Mouse (Mus musculus) neural tube, embryonic 13.5 days (tissue): ENCODE results near the gene Treml1. TPM values are rescaled to one million over a fixed set of nuclear protein-coding genes. Genes with fewer than 3 reads are reported as not detected.

ENCODE experiments used
- ATAC-seq: fragments of 200-750 bp; cut with Nextera tagmentation; 2 replicates; pipeline ENCODE4 v1.8.0; 2017; ENCODE audit warnings: low read depth, mild to moderate bottlenecking, moderate TSS enrichment, moderate library complexity
- H3K27ac ChIP-seq: fragments of 300-500 bp; sonication (generic); replicated peaks from 2 replicates; pipeline ENCODE4 v1.5.1; 2015; ENCODE audit warnings: moderate library complexity, mild to moderate bottlenecking, inconsistent platforms
- H3K27me3 ChIP-seq: fragments of 300-500 bp; sonication (generic); 2 replicates; pipeline ENCODE4 v1.6.1; 2015; ENCODE audit warnings: mild to moderate bottlenecking, inconsistent platforms
- H3K36me3 ChIP-seq: fragments of 300-500 bp; sonication (generic); 2 replicates; pipeline ENCODE4 v1.6.1; 2015; ENCODE audit warnings: mild to moderate bottlenecking, inconsistent platforms
- H3K4me1 ChIP-seq: fragments of 300-500 bp; sonication (generic); replicated peaks from 2 replicates; pipeline ENCODE4 v1.6.1; 2015; ENCODE audit warnings: inconsistent platforms
- H3K4me2 ChIP-seq: fragments of 300-500 bp; sonication (generic); 2 replicates; pipeline ENCODE4 v1.6.1; 2015; ENCODE audit warnings: inconsistent platforms, mild to moderate bottlenecking, moderate library complexity
- H3K4me3 ChIP-seq: fragments of 300-500 bp; sonication (generic); 2 replicates; pipeline ENCODE4 v1.5.1; 2015; ENCODE audit warnings: mild to moderate bottlenecking, inconsistent platforms
- H3K9ac ChIP-seq: fragments of 300-500 bp; sonication (generic); 2 replicates; pipeline ENCODE4 v1.6.1; 2015; ENCODE audit warnings: moderate library complexity, mild to moderate bottlenecking, inconsistent platforms
- H3K9me3 ChIP-seq: fragments of 300-500 bp; sonication (generic); 2 replicates; pipeline ENCODE4 v1.6.1; 2016; ENCODE audit warnings: inconsistent platforms
- WGBS: fragments of 180-500 bp; shearing (Covaris S2); methylation state at CpG from one replicate; pipeline ENCODE4 v1.1.7; 2015; 5-methylcytosine and 5-hydroxymethylcytosine counted together
- polyA plus RNA-seq: library from polyadenylated mRNA; unstranded; fragments of >200 nt; fragmentation: Nextera tagmentation; extraction: Ambion mirVana; gene quantifications from 2 replicates; pipeline ENCODE4 v1.2.1, GENCODE M21; 2015

Treml1 gene
- polyA plus RNA-seq, 1 experiment from 2014 or later = 0.99 TPM

DNA sequence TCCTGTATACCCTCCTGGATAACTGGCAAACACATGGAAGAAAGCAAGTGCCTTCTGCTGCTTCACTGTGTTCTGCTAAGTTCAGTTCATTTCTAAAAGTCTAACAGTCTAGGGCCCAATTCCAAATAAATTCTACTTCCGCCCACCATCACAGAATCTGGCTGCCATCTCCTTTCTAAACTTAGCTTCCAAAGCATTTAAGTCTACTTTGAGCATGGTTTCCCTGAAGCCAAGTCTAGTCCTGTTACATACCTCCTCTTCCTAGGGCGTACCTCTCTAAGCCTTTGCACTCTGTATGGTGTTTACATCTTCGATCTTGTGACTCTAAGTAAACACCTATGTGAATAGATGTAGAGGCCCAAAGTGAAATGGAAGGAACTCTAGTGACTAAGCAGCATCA lies 32.9 kb downstream of the Treml1 start:
- no peak overlapping the region for H3K4me3 ChIP-seq
- H3K4me1 ChIP-seq = no peaks in the 10 kb centered on the region
- H3K36me3 ChIP-seq = peaks cover 88% of the 10 kb centered on the region
- H3K9ac ChIP-seq = no peak overlapping the region
- H3K9me3 ChIP-seq = no peaks in the 10 kb centered on the region
- no peak overlapping the region for H3K4me2 ChIP-seq
- no peak for ATAC-seq
- 96% methylated on average over 3 of the region's 3 CpGs for WGBS
- H3K27ac ChIP-seq = no peak overlapping the region
- H3K27me3 ChIP-seq = no peaks in the 10 kb centered on the region

DNA sequence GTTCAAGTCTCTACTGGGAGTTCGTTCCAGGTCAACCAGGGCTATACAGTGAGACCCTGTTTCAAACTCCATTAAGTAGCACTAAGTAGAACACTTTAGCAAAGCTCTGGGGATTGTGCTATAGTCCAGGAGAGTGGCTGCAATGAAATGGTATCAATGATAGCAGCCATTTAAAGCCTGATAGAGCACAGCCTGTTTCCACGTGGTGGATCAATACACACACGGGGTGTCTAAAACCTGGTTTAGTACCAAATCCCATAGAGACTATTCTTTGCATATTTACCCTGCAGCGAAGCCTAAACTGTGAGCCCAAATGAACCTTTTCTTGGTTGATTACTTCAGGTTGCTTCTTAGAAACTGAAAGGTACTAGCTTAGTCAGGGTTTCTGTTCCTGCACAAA lies 42.0 kb downstream of the Treml1 start:
- no peak overlapping the region for H3K4me3 ChIP-seq
- no peak overlapping the region for H3K4me2 ChIP-seq
- no peak for ATAC-seq
- peaks cover 7% of the 10 kb centered on the region; the same call in 1 of the 2 replicates for H3K4me1 ChIP-seq
- no peaks in the 10 kb centered on the region for H3K9me3 ChIP-seq
- no peaks in the 10 kb centered on the region for H3K27me3 ChIP-seq
- 76% methylated on average over 4 of the region's 4 CpGs for WGBS
- no peak overlapping the region for H3K27ac ChIP-seq
- peaks cover 27% of the 10 kb centered on the region for H3K36me3 ChIP-seq
- H3K9ac ChIP-seq = no peak overlapping the region

DNA sequence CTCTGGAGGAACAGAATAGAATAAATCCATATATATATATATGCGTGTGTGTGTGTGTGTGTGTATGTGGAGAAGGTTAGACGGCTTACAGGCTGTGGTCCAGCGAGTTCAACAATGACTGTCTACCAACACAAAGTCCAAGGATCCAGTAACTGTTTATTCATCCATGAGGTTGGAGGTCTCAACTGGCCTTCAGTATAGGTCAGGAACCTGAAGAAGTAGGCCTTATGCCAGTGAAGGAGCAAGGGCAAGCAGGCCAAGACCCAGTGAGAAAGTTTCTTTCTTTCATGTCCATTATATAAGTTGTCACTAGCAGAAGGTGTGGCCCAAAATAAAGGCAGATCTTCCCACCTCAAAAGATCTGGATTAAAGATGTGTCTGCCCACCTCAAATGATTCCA lies 43.0 kb downstream of the Treml1 start:
- Histone ChIP-seq H3K9ac (no peak overlapping the region), H3K9me3 (no peaks in the 10 kb centered on the region), H3K4me3 (no peak overlapping the region), H3K36me3 (peaks cover 23% of the 10 kb centered on the region), H3K4me2 (no peak overlapping the region), H3K4me1 (peaks cover 16% of the 10 kb centered on the region), H3K27me3 (no peaks in the 10 kb centered on the region), H3K27ac (no peak overlapping the region)
- ATAC-seq = no peak
- WGBS = 92% methylated on average over 3 of the region's 3 CpGs

DNA sequence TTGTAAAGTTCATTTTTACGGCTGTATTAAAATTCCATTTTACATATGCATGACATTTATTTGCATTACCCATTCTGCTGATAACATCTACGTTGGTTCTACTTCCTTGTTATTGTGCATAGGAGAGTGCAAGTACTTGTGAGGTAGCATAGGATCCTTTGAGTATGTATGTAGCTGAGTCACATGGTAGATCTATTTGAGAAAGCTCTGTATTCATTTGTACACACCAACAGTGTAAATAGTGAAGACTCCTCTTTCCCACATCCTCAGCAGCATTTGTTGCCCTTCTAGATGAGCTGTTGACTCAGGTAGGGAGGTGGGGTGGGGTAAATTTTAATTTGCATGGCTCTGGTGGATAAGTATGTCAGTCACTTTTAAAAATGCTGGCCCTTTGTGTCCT lies 44.1 kb downstream of the Treml1 start:
- ATAC-seq = no peak
- no peak overlapping the region for H3K27ac ChIP-seq
- H3K27me3 ChIP-seq = no peaks in the 10 kb centered on the region
- H3K4me1 ChIP-seq = peaks cover 23% of the 10 kb centered on the region
- H3K9me3 ChIP-seq = no peaks in the 10 kb centered on the region
- H3K9ac ChIP-seq = no peak overlapping the region
- no peak overlapping the region for H3K4me2 ChIP-seq
- WGBS = 93% methylated on average over 2 of the region's 2 CpGs
- H3K4me3 ChIP-seq = no peak overlapping the region
- peaks cover 16% of the 10 kb centered on the region for H3K36me3 ChIP-seq

DNA sequence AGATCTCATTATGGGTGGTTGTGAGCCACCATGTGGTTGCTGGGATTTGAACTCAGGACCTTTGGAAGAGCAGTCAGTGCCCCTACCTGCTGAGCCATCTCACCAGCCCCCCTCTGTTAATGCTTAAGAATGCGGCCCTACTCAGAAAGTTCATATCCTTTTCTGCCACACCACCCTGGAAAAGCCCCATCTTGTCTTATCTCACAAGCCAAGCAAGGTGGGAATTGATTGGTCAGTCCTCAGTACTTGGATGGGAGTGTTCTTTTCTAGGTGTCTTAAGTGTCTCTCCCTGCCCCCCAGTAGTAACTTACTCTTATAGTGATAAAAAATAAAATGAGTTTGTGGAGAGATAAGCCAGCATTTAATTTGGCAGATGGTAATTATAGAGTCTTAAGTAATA lies 45.0 kb downstream of the Treml1 start:
- WGBS = 86% methylated on average over 1 of the region's 1 CpGs
- peaks cover 8% of the 10 kb centered on the region for H3K36me3 ChIP-seq

DNA sequence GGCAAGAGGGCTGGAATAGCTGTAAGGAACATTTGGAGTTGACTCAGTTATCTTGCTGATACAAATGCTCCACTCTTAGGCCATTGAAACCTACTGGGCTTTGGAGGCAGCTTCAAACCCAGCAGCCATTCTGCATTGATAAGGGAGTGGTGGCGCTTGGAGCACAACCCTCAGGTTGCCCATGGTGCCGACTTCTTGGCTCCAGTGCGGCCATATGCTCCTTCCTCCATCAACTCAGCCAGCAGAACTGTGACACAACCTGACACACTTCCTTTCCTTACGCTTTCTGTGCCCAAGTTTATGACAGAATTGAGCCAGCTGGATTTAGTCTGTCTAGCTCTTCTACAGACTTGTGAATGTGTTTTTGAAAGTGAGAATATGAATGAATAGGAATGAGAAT lies 47.4 kb downstream of the Treml1 start:
- H3K9ac ChIP-seq = peak overlapping the region; percentile 99
- ATAC-seq = no peak
- no peaks in the 10 kb centered on the region for H3K27me3 ChIP-seq
- H3K4me1 ChIP-seq = peaks cover 34% of the 10 kb centered on the region
- H3K9me3 ChIP-seq = no peaks in the 10 kb centered on the region
- peak overlapping the region; percentile 73 for H3K4me2 ChIP-seq
- 88% methylated on average over 4 of the region's 4 CpGs for WGBS
- no peaks in the 10 kb centered on the region for H3K36me3 ChIP-seq
- no peak overlapping the region for H3K4me3 ChIP-seq
- no peak overlapping the region for H3K27ac ChIP-seq

More for the DNA sequence above, 45.0 kb downstream of the Treml1 start:
- H3K4me3 ChIP-seq = no peak overlapping the region
- no peaks in the 10 kb centered on the region for H3K27me3 ChIP-seq
- no peak overlapping the region for H3K27ac ChIP-seq
- no peak overlapping the region for H3K4me2 ChIP-seq
- no peaks in the 10 kb centered on the region for H3K9me3 ChIP-seq
- no peak overlapping the region for H3K9ac ChIP-seq
- ATAC-seq = no peak
- peaks cover 23% of the 10 kb centered on the region for H3K4me1 ChIP-seq

DNA sequence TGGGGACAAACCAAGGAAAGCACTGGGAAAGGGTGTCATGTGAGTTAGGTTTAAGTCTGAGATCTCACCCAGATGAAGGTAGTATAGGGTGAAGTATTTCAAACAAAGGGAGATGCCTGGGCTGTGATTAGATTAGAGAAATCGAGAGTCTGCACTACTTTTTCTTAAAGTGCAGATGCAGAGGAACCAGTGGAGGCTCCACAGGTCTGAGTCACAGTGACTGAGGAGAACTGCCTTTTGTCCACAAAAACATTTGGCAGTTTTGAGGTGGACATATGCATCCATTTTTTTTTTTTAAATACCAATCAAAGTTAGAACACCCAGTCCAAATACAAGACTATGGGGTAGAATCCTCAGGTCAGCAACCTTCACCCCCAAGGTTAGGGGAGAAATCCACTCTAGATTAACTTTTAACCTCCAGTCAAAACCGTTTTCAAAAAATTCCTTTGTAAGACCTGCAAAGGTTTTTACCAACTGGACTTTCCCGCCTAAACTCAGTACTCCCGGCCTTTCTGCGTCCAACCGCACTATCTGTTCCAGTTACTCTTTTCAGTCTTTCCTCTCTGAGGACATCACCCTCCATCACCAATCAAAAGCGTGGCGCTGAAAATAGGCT lies 48.3 kb downstream of the Treml1 start:
- H3K27me3 ChIP-seq = no peaks in the 10 kb centered on the region
- H3K9me3 ChIP-seq = no peaks in the 10 kb centered on the region
- H3K27ac ChIP-seq = peak overlapping the region; percentile 100
- H3K4me1 ChIP-seq = peaks cover 35% of the 10 kb centered on the region
- H3K4me3 ChIP-seq = peak overlapping the region; percentile 87
- H3K4me2 ChIP-seq = peak overlapping the region; percentile 73
- H3K36me3 ChIP-seq = peaks cover 4% of the 10 kb centered on the region; the same call in 1 of the 2 replicates
- WGBS = 14% methylated on average over 8 of the region's 8 CpGs
- ATAC-seq = no peak
- H3K9ac ChIP-seq = peak overlapping the region; percentile 99

DNA sequence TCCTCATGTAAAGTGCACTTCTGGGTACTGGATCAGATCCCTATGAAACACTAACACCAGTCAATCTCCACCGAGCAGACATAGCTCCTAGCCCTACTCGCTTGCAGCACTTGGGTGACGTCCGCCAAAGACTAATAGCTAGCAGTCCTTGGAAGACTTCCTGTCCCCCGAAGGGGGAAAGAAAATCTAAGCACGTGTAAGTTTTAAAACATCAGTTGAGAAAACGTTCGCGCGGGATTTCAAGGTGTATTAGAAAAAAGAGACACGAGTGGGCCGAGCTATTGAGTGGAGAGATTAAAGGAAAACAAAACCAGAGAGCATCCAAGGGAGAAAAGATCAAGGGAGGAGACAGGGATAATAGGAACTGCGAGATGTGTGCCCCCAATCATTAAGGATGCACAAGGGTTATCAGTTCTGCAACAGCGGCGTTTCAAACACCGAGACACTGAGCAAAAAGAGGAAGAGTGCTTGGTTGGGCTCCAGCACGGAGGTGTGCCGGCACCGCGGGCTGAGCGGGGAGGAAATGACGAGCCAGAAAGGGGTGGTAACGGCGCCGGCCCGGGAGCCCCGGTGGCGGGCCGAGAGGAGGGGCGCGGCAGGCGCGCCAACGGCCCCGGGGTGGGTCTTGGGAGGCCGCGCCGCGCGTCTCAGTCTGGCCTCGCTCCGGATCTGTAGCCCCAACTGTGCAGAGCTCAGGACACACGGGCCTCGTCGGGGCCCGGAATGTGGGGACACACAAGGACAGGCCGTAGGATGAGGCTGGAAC lies 49.0 kb downstream of the Treml1 start:
- under 1% methylated on average over 47 of the region's 47 CpGs for WGBS
- Histone ChIP-seq H3K27ac (peak overlapping the region; percentile 100), H3K4me1 (peaks cover 35% of the 10 kb centered on the region), H3K9ac (peak overlapping the region; percentile 99), H3K27me3 (no peaks in the 10 kb centered on the region), H3K4me2 (peak overlapping the region; percentile 73), H3K4me3 (peak overlapping the region; percentile 87), H3K9me3 (no peaks in the 10 kb centered on the region), H3K36me3 (peaks cover 4% of the 10 kb centered on the region; the same call in 1 of the 2 replicates)
- ATAC-seq = peak; percentile 52

DNA sequence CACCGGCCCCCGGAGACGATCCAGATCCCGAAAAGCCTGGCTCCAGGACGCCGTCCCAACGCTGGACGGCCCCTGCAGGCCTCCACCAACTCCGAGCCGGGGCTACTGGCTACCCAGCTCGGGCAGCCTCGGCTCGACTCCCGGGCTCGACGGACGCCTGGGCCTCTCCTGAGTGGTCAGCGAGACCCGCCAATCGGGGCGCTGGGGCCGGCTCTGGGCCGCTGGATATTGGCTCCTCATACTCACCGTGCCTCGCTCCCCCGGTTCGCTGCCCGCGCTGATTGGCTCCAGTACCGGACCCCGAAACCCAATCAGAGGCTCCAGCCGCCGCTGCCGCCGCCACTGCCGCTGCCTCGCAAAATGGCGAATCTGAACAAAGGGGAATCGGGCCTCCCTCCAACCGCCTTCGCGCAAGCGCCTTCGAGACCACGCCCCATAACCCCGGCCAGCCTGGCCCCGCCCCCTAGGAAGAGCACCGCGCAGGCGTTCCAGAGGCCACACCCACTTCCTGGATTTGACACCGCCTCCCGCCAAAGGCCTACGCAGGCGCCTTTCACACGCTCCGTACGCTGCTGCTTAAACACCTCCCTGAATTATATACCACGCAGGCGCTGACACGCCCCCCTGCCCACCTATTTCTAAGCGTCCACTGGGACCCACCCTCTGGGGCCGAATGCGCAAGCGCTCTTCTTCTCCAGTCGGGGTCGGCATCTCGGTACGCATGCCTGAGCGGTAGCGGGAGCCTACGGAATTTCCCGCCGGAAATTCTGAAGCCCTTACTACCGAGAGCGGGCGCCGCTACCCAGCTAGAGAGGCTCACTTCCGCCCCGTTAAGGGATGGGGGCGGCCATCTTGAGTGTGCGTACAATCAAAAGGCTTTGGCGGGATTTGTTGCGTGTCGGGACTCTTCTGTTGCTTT lies 49.9 kb downstream of the Treml1 start, which contains the start of the genes Nfya and Oard1:
TSS of gene Nfya (minus strand) at position 527 of the 919 bp plus-strand sequence.
TSS of gene Oard1 (plus strand) at position 635 of the 919 bp plus-strand sequence.
- Histone ChIP-seq H3K36me3 (peaks cover 9% of the 10 kb centered on the region), H3K27me3 (no peaks in the 10 kb centered on the region), H3K27ac (peak within 1 kb of the TSS; percentile 100), H3K9ac (peak within 1 kb of the TSS; percentile 99), H3K9me3 (no peaks in the 10 kb centered on the region), H3K4me1 (peaks cover 35% of the 10 kb centered on the region), H3K4me3 (peak within 1 kb of the TSS; percentile 87), H3K4me2 (peak within 1 kb of the TSS; percentile 73)
- peak; percentile 97 for ATAC-seq
- under 1% methylated on average over 84 of the region's 84 CpGs for WGBS

DNA sequence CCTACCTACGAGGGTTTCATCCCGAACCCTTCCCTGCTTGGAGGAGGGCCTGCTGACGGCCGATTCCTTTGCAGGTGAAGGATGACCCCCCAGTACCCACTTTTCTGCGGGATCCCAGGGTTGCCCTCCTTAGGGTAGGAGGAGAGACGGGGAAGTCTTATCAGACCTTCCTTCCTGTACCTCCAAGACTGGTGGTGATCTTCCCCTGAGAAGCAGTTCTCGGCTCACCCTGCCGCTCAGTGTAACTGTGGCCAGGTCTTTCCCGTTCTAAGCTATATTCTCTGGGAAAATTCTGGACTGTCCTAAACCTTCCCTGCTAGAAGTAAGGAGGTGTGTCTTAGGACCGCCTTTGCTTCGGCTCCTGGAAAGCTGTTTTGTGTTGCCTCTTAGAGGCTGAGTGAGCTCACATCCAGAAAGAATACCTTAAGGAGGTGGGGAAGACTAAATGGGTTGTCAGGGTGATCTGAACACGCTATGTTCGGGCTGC lies 50.6 kb downstream of the Treml1 start:
- no peaks in the 10 kb centered on the region for H3K27me3 ChIP-seq
- peak overlapping the region; percentile 72 for H3K4me2 ChIP-seq
- peak overlapping the region; percentile 84 for H3K9ac ChIP-seq
- peaks cover 35% of the 10 kb centered on the region for H3K4me1 ChIP-seq
- H3K9me3 ChIP-seq = no peaks in the 10 kb centered on the region
- H3K4me3 ChIP-seq = peak overlapping the region; percentile 87
- peaks cover 15% of the 10 kb centered on the region for H3K36me3 ChIP-seq
- WGBS = under 1% methylated on average over 13 of the region's 13 CpGs
- peak; percentile 23 for ATAC-seq
- peak overlapping the region; percentile 97 for H3K27ac ChIP-seq

DNA sequence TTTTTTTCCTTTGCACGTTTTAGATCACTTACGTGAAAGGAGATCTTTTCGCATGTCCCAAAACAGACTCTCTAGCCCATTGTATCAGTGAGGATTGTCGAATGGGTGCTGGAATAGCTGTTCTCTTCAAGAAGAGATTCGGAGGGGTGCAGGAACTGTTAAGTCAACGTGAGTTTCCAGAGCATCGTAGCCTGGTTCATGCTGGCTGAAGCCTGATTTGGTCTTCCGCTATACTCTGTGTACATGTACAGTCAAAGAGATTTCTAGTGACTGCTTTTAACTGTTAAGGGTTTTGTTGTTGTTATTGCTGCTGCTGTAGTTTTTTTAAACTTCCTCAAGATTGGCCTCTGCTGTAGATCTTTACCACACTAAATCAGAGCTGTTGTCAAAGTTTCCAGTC lies 51.5 kb downstream of the Treml1 start:
- H3K4me2 ChIP-seq = peak overlapping the region; percentile 72
- 61% methylated on average over 8 of the region's 8 CpGs for WGBS
- no peaks in the 10 kb centered on the region for H3K9me3 ChIP-seq
- no peaks in the 10 kb centered on the region for H3K27me3 ChIP-seq
- H3K4me3 ChIP-seq = peak overlapping the region; percentile 87
- peak overlapping the region; percentile 97 for H3K27ac ChIP-seq
- peaks cover 35% of the 10 kb centered on the region for H3K4me1 ChIP-seq
- no peak for ATAC-seq
- peak overlapping the region; percentile 84 for H3K9ac ChIP-seq
- peaks cover 24% of the 10 kb centered on the region for H3K36me3 ChIP-seq
